Mouse (Mus musculus) fat pad, adult 2 months (tissue): ENCODE measurements at regions not wholly inside any gene's neighbourhood (a gene's known extent, or its start where the extent isn't known, plus 50 kb on each side); places are given as distances from the start of the nearest gene placed in this dataset.

Experiments used
- DNase-seq: peaks from one replicate; pipeline ENCODE4 v3.0.0-alpha.2; 2011; ENCODE audit warnings: low read depth, low spot score; ENCODE audit errors: extremely low read depth

DNA sequence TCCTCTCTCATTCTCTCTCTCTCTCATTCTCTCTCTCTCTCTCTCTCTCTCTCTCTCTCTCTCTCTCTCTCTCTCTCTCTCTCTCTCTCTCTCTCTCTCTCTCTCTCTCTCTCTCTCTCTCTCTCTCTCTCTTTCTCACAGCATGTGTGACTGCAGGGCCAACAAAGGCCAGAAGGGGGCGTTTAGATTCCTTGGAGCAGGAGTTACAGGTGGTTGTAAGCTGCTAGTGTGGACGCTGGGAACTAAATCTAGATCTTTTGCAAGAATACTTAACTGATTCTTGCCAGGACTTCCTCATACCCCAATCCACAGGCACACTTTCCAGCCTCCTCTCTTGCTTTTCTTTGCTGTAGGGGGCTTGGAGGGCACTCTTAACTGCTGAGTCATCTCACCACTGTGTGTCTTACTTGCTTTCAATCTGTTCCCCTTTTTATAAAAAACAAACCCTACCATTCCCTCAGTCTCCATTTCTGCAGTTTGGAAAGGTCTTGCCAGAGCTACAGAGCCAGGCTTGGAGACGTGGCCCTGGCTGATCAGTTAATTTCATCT, 154.4 kb upstream of the Cxcr4 start:
- no peak for DNase-seq

DNA sequence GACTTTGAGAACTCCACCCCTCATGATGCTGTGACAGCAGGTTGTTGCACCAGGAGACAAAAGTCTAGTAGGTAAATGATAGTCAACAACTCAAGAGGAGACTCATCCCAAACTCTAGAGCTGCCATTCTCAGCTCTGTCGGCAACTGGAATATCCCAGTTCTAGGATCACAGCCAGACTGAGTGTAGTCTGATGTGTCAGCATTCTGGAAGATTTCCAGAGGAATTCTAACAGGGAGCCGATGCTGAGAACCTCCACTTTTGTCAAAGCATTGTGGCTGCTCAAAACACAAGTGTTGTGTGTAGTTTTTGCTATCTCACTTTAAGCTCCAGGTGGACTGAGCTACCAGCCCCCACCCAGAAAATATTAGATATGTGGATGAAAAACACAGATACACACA, 148.5 kb upstream of the Cxcr4 start:
- no peak for DNase-seq

DNA sequence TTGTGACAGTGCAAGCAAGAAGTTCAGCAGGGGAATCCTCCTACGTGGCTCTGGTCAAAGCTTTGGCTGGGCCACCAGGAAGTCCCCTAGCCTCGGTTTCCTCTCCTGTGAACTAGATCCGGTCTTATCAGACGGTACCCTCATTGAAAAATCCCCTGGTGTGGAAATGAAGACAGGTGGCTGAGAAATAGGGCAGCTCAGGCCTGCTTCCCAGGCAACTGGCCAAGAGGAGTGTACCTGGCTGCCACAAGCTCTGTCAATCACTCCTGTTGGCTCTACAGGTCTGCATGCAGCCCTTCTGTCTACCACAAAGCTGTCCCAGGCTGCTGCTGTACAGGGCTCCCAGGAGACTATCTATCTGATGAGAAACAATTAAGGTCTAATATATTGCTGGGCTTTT, 146.1 kb upstream of the Cxcr4 start:
- DNase-seq = no peak

GRCm38 (mm10) chr1:128734857-128735256, 142.8 kb upstream of the Cxcr4 start:
- no peak for DNase-seq

- DNase-seq = no peak
These were observed 139.4 kb upstream of the Cxcr4 start for GRCm38 (mm10) chr1:128731445-128731844.

- DNase-seq = no peak
These were observed 132.5 kb upstream of the Cxcr4 start for GRCm38 (mm10) chr1:128724433-128725091.

- DNase-seq = no peak
These were observed 131.8 kb upstream of the Cxcr4 start for GRCm38 (mm10) chr1:128723843-128724242.

DNA sequence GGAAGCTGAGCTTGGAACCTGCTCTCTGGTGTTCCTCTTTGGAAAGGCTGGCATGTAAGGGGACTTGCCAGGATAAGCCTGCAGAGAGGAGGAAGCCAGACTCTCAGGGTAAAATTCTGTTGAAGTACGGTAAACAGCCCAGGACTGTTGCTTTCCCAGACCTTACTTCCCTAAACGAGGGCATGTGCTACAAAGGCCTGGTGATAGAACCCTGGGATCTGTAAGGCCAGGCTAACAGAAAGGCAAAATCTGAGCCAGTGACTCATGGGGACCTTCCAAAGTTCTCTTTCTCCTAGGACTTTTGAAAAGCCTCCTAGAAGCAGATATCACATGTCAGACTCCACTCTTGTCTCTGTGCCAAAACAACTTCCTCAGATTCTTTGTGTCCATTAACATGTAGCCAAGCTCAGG, 130.0 kb upstream of the Cxcr4 start:
- DNase-seq = no peak

DNA sequence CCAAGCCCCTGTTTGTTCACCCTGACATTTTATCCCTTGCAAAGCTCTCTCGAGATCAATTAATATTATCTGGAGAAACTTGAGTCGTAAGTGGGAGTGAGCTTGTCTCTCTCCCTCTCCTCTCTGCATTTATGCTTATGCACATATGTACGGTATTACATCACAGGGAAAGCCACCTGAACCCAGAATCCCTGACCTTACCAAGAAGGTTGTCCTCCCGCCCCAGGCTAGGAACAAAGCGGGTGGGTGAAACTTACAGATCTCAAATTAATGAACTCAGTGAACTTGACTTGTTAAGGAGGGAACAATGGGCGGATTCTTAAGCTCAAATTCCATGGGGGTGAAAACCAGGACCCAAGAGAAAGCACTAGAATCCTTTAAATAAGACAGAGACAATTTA, 122.8 kb upstream of the Cxcr4 start:
- DNase-seq = no peak

- DNase-seq = no peak
These were observed 120.8 kb upstream of the Cxcr4 start for GRCm38 (mm10) chr1:128712876-128713275.

GRCm38 (mm10) chr1:128711121-128711520, 119.0 kb upstream of the Cxcr4 start:
- DNase-seq = no peak

- no peak for DNase-seq
These were observed 115.7 kb upstream of the Cxcr4 start for GRCm38 (mm10) chr1:128707747-128708146.

DNA sequence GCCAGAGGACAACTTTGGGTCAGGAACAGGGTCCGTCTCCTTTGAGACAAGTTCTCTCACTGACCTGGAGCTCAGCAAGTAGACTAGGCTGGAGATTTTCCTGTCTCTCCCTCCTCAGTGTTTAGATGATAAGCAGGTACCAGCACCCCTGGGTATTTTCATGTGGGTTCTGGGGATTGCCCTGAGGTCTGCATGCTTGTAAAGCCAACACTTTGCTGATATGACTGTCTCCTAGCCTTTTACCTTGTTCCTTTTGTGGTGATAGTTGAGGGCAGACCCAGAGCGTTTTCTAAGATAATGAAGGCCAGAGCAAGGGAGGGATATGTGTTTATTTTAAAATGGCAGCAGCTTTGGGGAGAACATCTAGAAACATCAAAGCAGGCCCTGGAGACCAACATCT, 114.1 kb upstream of the Cxcr4 start:
- no peak for DNase-seq

GRCm38 (mm10) chr1:128705071-128705503, 113.0 kb upstream of the Cxcr4 start:
- no peak for DNase-seq

DNA sequence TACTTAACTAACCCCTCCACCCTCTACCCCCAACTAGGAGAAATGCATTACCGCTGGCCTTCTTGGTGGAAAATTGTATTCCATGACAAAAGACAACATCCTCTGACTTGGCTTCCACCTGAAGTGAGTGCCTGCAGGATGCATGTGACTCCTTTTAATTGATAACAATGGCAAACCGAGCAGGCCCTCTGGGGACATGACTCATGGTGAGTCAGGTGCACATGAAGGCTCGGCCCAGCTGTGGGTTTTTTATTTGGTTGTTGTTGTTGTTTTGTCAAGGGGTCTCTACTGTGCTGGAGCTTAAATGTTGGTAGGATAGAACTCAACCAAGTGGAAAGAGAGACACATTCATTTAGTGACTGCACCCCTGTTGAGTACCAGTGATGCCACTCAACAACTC, 109.2 kb upstream of the Cxcr4 start:
- no peak for DNase-seq

- no peak for DNase-seq
These were observed 105.9 kb upstream of the Cxcr4 start for GRCm38 (mm10) chr1:128697962-128698361.

DNA sequence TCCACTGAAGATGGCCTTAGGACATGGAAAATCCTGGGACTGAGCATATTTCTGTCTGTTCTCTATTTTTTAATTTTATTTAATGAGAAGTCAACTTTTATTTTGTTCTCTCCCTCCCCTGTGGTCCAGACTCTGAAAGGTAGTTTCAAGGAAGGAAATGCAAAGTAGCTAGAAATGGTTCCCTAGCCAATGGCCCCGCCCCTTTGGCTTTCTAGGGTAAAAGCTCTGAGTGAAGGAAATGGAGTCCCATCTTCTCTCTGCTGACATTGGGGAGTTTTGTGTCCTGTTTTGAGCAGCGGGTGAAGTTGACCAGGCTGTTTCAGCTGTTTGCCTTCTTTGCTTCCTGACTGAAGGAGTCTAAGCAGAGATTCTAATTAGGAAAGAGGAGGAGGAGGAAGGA, 103.8 kb upstream of the Cxcr4 start:
- no peak for DNase-seq

DNA sequence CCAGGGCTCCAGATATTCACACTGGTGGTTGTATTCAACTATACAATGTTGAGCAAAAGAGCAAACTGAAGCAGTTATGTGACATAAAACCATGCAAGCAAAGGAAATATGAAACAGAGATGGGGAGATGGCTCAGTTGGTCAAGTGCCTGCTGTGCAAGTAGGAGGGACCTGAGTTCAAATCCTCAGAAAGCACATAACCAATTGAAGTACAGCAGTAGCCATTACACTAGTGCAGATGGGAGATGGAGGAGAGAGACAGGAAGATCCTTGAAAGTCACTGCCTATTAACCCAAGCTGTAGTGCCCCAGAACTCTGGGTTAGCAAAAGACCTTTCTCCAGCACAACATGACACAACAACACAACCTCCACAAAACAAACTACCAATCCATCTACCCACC, 100.7 kb upstream of the Cxcr4 start:
- DNase-seq = no peak

DNA sequence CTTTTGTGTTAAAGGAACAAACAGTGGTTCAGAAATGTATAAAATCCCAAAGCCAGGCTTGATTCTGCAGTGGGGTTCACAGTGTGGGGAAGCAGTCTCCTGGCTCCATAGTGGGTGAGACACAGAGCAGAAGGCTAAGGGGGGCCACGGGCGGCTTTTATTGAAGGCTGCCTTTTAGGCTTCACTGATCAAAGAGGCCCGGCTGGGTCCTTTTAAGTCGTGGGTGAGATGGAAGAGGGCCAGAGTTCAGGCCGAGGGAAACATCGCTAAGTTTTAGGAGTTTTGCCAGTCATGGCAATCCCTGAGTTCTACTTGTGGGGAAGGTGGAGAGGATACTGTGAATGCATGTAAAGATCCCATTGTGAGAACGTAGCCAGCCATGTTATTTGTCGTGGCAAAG, 100.2 kb upstream of the Cxcr4 start:
- DNase-seq = no peak

GRCm38 (mm10) chr1:128687236-128687927, 95.3 kb upstream of the Cxcr4 start:
- DNase-seq = no peak

GRCm38 (mm10) chr1:128685467-128686137, 93.5 kb upstream of the Cxcr4 start:
- no peak for DNase-seq

DNA sequence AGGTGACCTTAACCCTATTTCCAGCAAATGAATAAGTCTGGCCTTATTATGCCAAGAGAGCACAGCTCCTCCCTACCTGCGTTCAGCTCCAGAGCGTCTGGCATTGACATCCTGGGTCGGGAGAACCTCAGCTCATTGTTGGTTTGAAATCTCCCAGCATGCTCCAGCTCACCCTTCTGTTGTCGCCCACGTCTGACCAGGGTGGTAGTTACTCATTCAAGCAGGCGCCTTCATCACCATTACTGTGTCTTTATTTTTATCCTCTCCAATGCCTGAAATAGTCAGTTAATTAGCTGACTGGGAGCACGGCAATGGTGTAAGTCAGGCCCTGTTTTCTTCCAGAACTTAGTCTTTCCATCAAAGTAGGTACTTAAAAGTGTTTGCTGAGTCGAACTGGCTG, 90.8 kb upstream of the Cxcr4 start:
- DNase-seq = no peak
